Mouse (Mus musculus) liver, adult 2 months (tissue): ENCODE results near the gene Ak5. TPM values are rescaled to one million over a fixed set of nuclear protein-coding genes. Genes with fewer than 3 reads are reported as not detected.

Experiments
- DNase-seq: peaks from one replicate; pipeline ENCODE4 v3.0.0-alpha.2; 2011; ENCODE audit warnings: low read depth, low spot score; ENCODE audit errors: extremely low read depth
- H3K27ac ChIP-seq: fragments of 200-500 bp; replicated peaks from 2 replicates; pipeline ENCODE4 v1.5.1; 2012; ENCODE audit warnings: low read depth, mild to moderate bottlenecking, control low read depth, inconsistent platforms, low read length; ENCODE audit not compliant: insufficient read depth
- H3K27me3 ChIP-seq: fragments of 200-500 bp; 2 replicates; pipeline ENCODE4 v1.6.1; 2012; ENCODE audit warnings: mild to moderate bottlenecking, moderate library complexity, low read length, inconsistent platforms; ENCODE audit not compliant: control insufficient read depth, insufficient read depth
- H3K36me3 ChIP-seq: fragments of 200-500 bp; 2 replicates; pipeline ENCODE4 v1.6.1; 2012; ENCODE audit warnings: low read length, inconsistent platforms; ENCODE audit not compliant: control insufficient read depth, insufficient read depth
- H3K4me1 ChIP-seq: fragments of 200-500 bp; 2 replicates; pipeline ENCODE4 v1.6.1; 2011; ENCODE audit warnings: low read length; ENCODE audit not compliant: control insufficient read depth, insufficient read depth
- H3K4me3 ChIP-seq: fragments of 200-500 bp; 2 replicates; pipeline ENCODE4 v1.5.1; 2011; ENCODE audit warnings: low read depth, mild to moderate bottlenecking, control low read depth, low read length, moderate library complexity; ENCODE audit not compliant: insufficient read depth
- H3K79me2 ChIP-seq: fragments of 200-500 bp; 2 replicates; pipeline ENCODE4 v1.6.1; 2012; ENCODE audit warnings: inconsistent platforms, mild to moderate bottlenecking, low read length, moderate library complexity; ENCODE audit not compliant: control insufficient read depth, insufficient read depth
- H3K9ac ChIP-seq: fragments of 200-500 bp; 2 replicates; pipeline ENCODE4 v1.6.1; 2012; ENCODE audit warnings: low read depth, mild to moderate bottlenecking, control low read depth, inconsistent platforms, low read length
- CTCF ChIP-seq: fragments of 200-500 bp; IDR thresholded peaks from 2 replicates; pipeline ENCODE4 v1.5.1; 2011; ENCODE audit warnings: low read depth, low read length, control low read depth
- POLR2A ChIP-seq: fragments of 200-500 bp; IDR thresholded peaks from 2 replicates; pipeline ENCODE4 v1.6.1; 2011; ENCODE audit warnings: low read length, control low read depth; ENCODE audit not compliant: insufficient read depth; ENCODE audit errors: extremely low read depth
- WGBS: fragments of 180-500 bp; shearing (Covaris S2); methylation state at CpG from one replicate; pipeline ENCODE4 v1.1.7; 2018; 5-methylcytosine and 5-hydroxymethylcytosine counted together
- polyA plus RNA-seq: library from polyadenylated mRNA; depleted of rRNA; stranded (reverse); fragments of >200 nt; gene quantifications from 2 replicates; pipeline ENCODE4 v1.2.3, GENCODE M21; 2012
- total RNA-seq: library from RNA; depleted of rRNA; stranded (reverse); fragments of >200 nt; gene quantifications from 2 replicates; pipeline ENCODE4 v1.2.3, GENCODE M21; 2014

Gene Ak5
- total and polyA plus RNA-seq, 2 experiments: not detected

DNA sequence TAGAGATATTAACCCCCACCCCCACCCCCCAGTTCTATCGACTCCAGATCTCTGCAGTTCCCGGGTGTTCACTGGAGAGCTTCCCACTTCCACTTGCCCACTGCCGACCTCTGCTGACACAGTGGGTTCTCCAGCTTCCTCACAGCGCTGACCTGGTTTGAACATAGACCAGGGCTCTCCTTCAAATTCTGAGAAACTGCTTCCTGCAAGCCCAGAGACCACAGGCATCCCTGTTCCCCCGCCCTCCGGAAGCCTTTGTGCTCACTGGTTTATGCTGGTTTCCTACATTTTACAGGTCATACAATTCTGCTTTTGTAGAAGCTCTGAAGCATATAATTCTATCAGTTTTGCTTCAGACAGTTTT lies 98.9 kb downstream of the Ak5 start:
- DNase-seq: no peak

DNA sequence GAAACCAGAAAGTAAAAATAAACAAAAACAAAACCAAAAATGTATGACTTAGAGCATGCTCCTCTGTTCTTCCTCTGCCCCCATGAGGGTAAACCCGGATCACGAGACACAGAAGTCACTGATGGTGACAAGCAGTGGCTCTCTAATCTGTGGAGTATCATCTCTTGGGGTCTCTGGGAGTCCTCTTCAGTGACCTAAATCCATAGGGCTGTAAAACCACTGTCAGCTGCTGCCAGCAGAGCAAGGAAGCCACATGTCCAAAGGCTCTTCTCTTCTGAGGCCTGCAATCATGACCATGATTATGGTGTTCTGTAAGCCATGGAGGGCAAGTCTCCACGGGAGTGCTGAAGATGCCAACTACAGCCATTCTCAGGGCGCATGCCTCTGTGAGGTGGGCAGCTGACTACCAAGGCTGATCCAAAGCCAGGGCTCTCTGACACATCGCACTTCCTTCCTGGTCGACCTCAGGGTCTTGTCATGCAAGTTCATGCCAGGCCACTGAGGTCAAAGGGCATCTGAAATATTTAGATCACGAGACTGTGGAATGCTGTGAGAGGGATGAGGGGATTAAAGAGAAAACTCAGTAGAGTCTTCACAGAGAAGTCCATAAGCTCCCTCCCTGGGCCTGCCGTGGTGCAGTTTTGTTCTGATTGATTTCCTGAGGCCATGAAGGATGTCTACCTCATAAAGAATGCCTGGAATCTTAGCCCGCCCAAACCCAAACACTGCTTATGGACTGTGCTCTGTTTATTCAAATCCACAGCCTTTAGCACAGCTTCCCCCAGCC lies 99.5 kb downstream of the Ak5 start:
- Histone ChIP-seq H3K4me1 (no peaks in the 10 kb centered on the region), H3K27ac (no peak overlapping the region), H3K4me3 (no peak overlapping the region), H3K79me2 (no peaks in the 10 kb centered on the region), H3K36me3 (no peaks in the 10 kb centered on the region), H3K27me3 (no peaks in the 10 kb centered on the region), H3K9ac (no peak overlapping the region)
- 52% methylated on average over 9 of the region's 9 CpGs for WGBS
- DNase-seq: peak; percentile 13
- TF ChIP-seq POLR2A (no peak), CTCF (no peak)

More for the DNA sequence above, 98.9 kb downstream of the Ak5 start:
- no peaks in the 10 kb centered on the region for H3K27me3 ChIP-seq
- H3K79me2 ChIP-seq: no peaks in the 10 kb centered on the region
- H3K4me3 ChIP-seq: no peak overlapping the region
- H3K36me3 ChIP-seq: no peaks in the 10 kb centered on the region
- no peak overlapping the region for H3K9ac ChIP-seq
- no peaks in the 10 kb centered on the region for H3K4me1 ChIP-seq
- no peak overlapping the region for H3K27ac ChIP-seq
- WGBS: 44% methylated on average over 6 of the region's 6 CpGs
- TF ChIP-seq POLR2A (no peak), CTCF (no peak)

DNA sequence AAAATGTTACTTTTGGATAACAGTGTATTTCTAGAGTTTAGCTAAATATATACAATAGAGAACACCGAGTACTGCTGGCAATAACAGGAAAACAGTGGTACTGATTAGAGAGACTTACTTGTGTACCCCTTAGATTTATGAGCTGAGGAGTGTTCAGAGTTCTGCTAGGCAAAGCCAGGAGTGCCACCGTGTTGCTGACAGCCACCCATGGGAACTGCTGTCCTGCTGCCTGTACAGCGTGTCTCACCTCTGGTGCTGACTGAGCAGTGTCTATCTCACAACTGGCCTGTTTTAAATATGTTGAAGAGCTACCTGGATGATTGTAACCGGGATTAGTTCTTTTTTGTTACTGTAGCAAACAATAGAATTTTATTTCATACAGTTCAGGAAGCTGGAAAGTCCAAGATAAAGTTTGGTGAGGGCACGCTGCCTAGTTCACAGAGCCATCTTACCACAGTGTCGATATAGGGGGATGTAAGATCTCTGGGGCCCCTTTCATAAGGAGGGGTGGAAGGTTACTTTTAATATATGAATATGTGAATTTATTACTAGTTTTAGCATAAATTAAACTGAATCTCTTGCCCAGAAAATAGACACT lies 103.5 kb downstream of the Ak5 start:
- H3K27ac ChIP-seq: no peak overlapping the region
- H3K9ac ChIP-seq: no peak overlapping the region
- H3K36me3 ChIP-seq: no peaks in the 10 kb centered on the region
- H3K79me2 ChIP-seq: no peaks in the 10 kb centered on the region
- no peak for DNase-seq
- no peaks in the 10 kb centered on the region for H3K4me1 ChIP-seq
- 71% methylated on average over 6 of the region's 6 CpGs for WGBS
- H3K27me3 ChIP-seq: no peaks in the 10 kb centered on the region
- no peak overlapping the region for H3K4me3 ChIP-seq
- TF ChIP-seq POLR2A (no peak), CTCF (no peak)

DNA sequence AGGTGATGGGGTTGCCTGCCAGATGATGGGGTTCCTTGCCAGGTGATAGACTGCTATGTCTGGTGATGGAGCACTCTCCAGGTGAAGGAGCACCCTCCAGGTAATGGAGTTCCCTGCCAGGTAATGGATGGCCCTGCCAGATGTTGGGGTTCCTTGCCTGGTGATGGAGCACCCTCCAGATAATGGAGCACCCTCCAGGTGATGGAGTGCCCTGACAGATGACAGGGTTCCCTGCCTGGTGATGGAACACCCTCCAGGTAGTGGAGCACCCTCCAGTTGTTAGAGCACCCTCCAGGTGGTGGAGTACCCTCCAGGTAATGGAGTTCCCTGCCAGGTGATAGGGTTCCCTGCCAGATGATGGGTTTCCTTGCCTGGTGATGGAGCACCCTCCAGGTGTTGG lies 104.3 kb downstream of the Ak5 start:
- Histone ChIP-seq H3K27me3 (no peaks in the 10 kb centered on the region), H3K9ac (no peak overlapping the region), H3K27ac (no peak overlapping the region), H3K36me3 (no peaks in the 10 kb centered on the region), H3K4me1 (no peaks in the 10 kb centered on the region), H3K4me3 (no peak overlapping the region), H3K79me2 (no peaks in the 10 kb centered on the region)
- TF ChIP-seq CTCF (no peak), POLR2A (no peak)
- DNase-seq: no peak

- H3K79me2 ChIP-seq: no peaks in the 10 kb centered on the region
- no peaks in the 10 kb centered on the region for H3K4me1 ChIP-seq
- DNase-seq: no peak
- no peak overlapping the region for H3K27ac ChIP-seq
- WGBS: 70% methylated on average over 2 of the region's 2 CpGs
- no peaks in the 10 kb centered on the region for H3K27me3 ChIP-seq
- TF ChIP-seq POLR2A: no peak
- TF ChIP-seq CTCF: no peak
- no peak overlapping the region for H3K9ac ChIP-seq
- H3K36me3 ChIP-seq: no peaks in the 10 kb centered on the region
- no peak overlapping the region for H3K4me3 ChIP-seq
These were observed 106.5 kb downstream of the Ak5 start for GRCm38 (mm10) chr3:152561708-152562107.

- 46% methylated on average over 4 of the region's 4 CpGs for WGBS
These were observed 108.9 kb downstream of the Ak5 start for GRCm38 (mm10) chr3:152559295-152559694.

More at GRCm38 (mm10) chr3:152559295-152559694, 108.9 kb downstream of the Ak5 start:
- no peak overlapping the region for H3K9ac ChIP-seq
- no peaks in the 10 kb centered on the region for H3K36me3 ChIP-seq
- no peak for TF ChIP-seq CTCF
- no peak for TF ChIP-seq POLR2A
- H3K27me3 ChIP-seq: no peaks in the 10 kb centered on the region
- no peak for DNase-seq
- no peak overlapping the region for H3K4me3 ChIP-seq
- no peaks in the 10 kb centered on the region for H3K4me1 ChIP-seq
- no peak overlapping the region for H3K27ac ChIP-seq
- no peaks in the 10 kb centered on the region for H3K79me2 ChIP-seq
